Mouse (Mus musculus): ENCODE results near the gene Ddo. TPM values are rescaled to one million over a fixed set of nuclear protein-coding genes. Genes with fewer than 3 reads are reported as not detected.

Ddo gene
- polyA plus RNA-seq, 1 experiment: not detected

DNA sequence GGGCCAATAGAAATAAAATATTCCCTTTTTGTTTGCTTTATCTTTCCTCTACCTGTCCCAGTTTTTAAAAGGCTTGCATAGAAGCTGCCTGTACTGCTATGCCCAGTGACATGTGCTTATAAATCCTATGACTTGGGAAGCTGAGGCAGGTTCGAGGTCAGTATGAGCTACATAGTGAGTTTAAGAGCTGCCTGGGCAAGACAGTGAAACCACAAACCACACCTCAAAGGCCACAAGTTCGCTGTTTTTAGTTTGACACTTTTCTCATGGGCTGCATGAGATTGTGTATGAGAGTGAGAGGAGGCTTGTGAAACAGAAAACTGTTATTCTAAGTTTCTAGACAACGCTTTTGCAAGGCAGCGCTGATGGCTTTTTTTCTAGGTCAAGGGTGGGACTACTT is 95.7 kb downstream of the Ddo start:
- TF ChIP-seq POLR2A (IDR thresholded peaks at IDR 0.05; ENCODE audit: borderline replicate concordance, low read depth, low read length) (no peak), CTCF (IDR thresholded peaks at IDR 0.05; ENCODE audit: low read depth, low read length) (no peak)
- H3K4me1 ChIP-seq (ENCODE audit: control insufficient read depth, insufficient read depth, low read length): no peaks in the 10 kb centered on the region
- no peak overlapping the region for H3K27ac ChIP-seq (ENCODE audit: insufficient read depth, low read depth, low read length)
- no peak overlapping the region for H3K4me3 ChIP-seq (ENCODE audit: insufficient read depth, low read length)

GRCm38 (mm10) chr10:40726288-40726902 is 96.6 kb downstream of the Ddo start:
- TF ChIP-seq POLR2A (IDR thresholded peaks at IDR 0.05; ENCODE audit: borderline replicate concordance, low read depth, low read length): no peak
- no peak for TF ChIP-seq CTCF (IDR thresholded peaks at IDR 0.05; ENCODE audit: low read depth, low read length)
- H3K4me3 ChIP-seq (ENCODE audit: insufficient read depth, low read length): no peak overlapping the region
- no peak overlapping the region for H3K27ac ChIP-seq (ENCODE audit: insufficient read depth, low read depth, low read length)
- H3K4me1 ChIP-seq (ENCODE audit: control insufficient read depth, insufficient read depth, low read length): no peaks in the 10 kb centered on the region

- H3K27ac ChIP-seq (ENCODE audit: insufficient read depth, low read depth, low read length): no peak overlapping the region
- H3K4me3 ChIP-seq (ENCODE audit: insufficient read depth, low read length): no peak overlapping the region
- H3K4me1 ChIP-seq (ENCODE audit: control insufficient read depth, insufficient read depth, low read length): no peaks in the 10 kb centered on the region
- TF ChIP-seq POLR2A (IDR thresholded peaks at IDR 0.05; ENCODE audit: borderline replicate concordance, low read depth, low read length) (no peak), CTCF (IDR thresholded peaks at IDR 0.05; ENCODE audit: low read depth, low read length) (no peak)
Observed at GRCm38 (mm10) chr10:40726989-40727388, 97.2 kb downstream of the Ddo start.

- H3K27ac ChIP-seq (ENCODE audit: insufficient read depth, low read depth, low read length): no peak overlapping the region
- H3K4me3 ChIP-seq (ENCODE audit: insufficient read depth, low read length): no peak overlapping the region
- no peaks in the 10 kb centered on the region for H3K4me1 ChIP-seq (ENCODE audit: control insufficient read depth, insufficient read depth, low read length)
- TF ChIP-seq CTCF (IDR thresholded peaks at IDR 0.05; ENCODE audit: low read depth, low read length) (no peak), POLR2A (IDR thresholded peaks at IDR 0.05; ENCODE audit: borderline replicate concordance, low read depth, low read length) (no peak)
Observed at GRCm38 (mm10) chr10:40730200-40730599, 100.4 kb downstream of the Ddo start.

Other genes with a start within 250 kb of the Ddo start
- gene Slc22a16, start 59.7 kb upstream of the Ddo start, polyA plus RNA-seq (2012; ENCODE audit: insufficient read depth, insufficient read length, missing spikeins): not detected in 2 replicates
- gene Mettl24, start 53.3 kb downstream of the Ddo start, polyA plus RNA-seq (2012; ENCODE audit: insufficient read depth, insufficient read length, missing spikeins): not detected in 2 replicates

All from bone marrow macrophage, adult 2 months (primary cell).